Mouse (Mus musculus) hindbrain, postnatal 0 days (tissue): ENCODE data around the gene Tmem238. TPM values are rescaled to one million over a fixed set of nuclear protein-coding genes. Genes with fewer than 3 reads are reported as not detected.
"Not testable (repeated sequence)": the region's sequence is repeated elsewhere in the genome, so short reads cannot be mapped to it uniquely, and the experiment has no call there.

ENCODE experiments used
- ATAC-seq: fragments of 200-750 bp; cut with Nextera tagmentation; 2 replicates; pipeline ENCODE4 v1.8.0; 2017; ENCODE audit warnings: mild to moderate bottlenecking, moderate TSS enrichment, moderate library complexity
- DNase-seq: peaks from one replicate; pipeline ENCODE4 v3.0.0-alpha.2; 2015; ENCODE audit warnings: low spot score
- H3K27ac ChIP-seq: fragments of 300-500 bp; sonication (generic); 2 replicates; pipeline ENCODE4 v1.5.1; 2014; ENCODE audit warnings: mild to moderate bottlenecking
- H3K27me3 ChIP-seq: fragments of 300-500 bp; sonication (generic); 2 replicates; pipeline ENCODE4 v1.6.1; 2014; ENCODE audit warnings: low read length, mixed read lengths; ENCODE audit not compliant: insufficient read depth
- H3K36me3 ChIP-seq: fragments of 300-500 bp; sonication (generic); 2 replicates; pipeline ENCODE4 v1.6.1; 2014; ENCODE audit warnings: low read length, mixed read lengths; ENCODE audit not compliant: insufficient read depth
- H3K4me1 ChIP-seq: fragments of 300-500 bp; sonication (generic); 2 replicates; pipeline ENCODE4 v1.6.1; 2014; ENCODE audit warnings: antibody characterized with exemption, low read length, mixed read lengths; ENCODE audit not compliant: insufficient read depth
- H3K4me2 ChIP-seq: fragments of 300-500 bp; sonication (generic); 2 replicates; pipeline ENCODE4 v1.6.1; 2014; ENCODE audit warnings: low read depth, mild to moderate bottlenecking, low read length, moderate library complexity, mixed read lengths
- H3K4me3 ChIP-seq: fragments of 300-500 bp; sonication (generic); 2 replicates; pipeline ENCODE4 v1.5.1; 2014; ENCODE audit warnings: low read length
- H3K9ac ChIP-seq: fragments of 300-500 bp; sonication (generic); replicated peaks from 2 replicates; pipeline ENCODE4 v1.6.1; 2014; ENCODE audit warnings: mild to moderate bottlenecking, low read length, moderate library complexity, mixed read lengths
- H3K9me3 ChIP-seq: fragments of 300-500 bp; sonication (generic); 2 replicates; pipeline ENCODE4 v1.6.1; 2016; ENCODE audit warnings: low read length, mixed read lengths
- CTCF ChIP-seq: IDR thresholded peaks from 2 replicates; pipeline ENCODE4 v1.5.1; 2016; ENCODE audit warnings: antibody characterized with exemption, control low read depth, low read depth
- WGBS: fragments of 180-500 bp; shearing (Covaris S2); extraction: QIAGEN DNeasy Blood & Tissue Kit; methylation state at CpG from one replicate; pipeline ENCODE4 v1.1.7; 2014; 5-methylcytosine and 5-hydroxymethylcytosine counted together
- polyA plus RNA-seq: library from polyadenylated mRNA; unstranded; fragments of >200 nt; fragmentation: Nextera tagmentation; extraction: Ambion mirVana; gene quantifications from 2 replicates; pipeline ENCODE4 v1.2.1, GENCODE M21; 2015
- total RNA-seq: library from RNA; depleted of rRNA; stranded (reverse); fragments of >200 nt; gene quantifications from 2 replicates; pipeline ENCODE4 v1.2.3, GENCODE M21; 2014

Gene Tmem238
- total and polyA plus RNA-seq, 2 experiments from 2014 or later = 13.7 to 18.2 TPM

- peaks cover 15% of the 10 kb centered on the region; the same call in 1 of the 2 replicates for H3K36me3 ChIP-seq
- H3K9ac ChIP-seq = peak overlapping the region; percentile 91
- peaks cover 5% of the 10 kb centered on the region for H3K4me1 ChIP-seq
- no peak for TF ChIP-seq CTCF
- no peaks in the 10 kb centered on the region for H3K27me3 ChIP-seq
- peak overlapping the region; percentile 95 for H3K27ac ChIP-seq
- peak; percentile 35 for DNase-seq
- H3K4me3 ChIP-seq = peak overlapping the region; percentile 99
- ATAC-seq = no peak
- H3K9me3 ChIP-seq = no peaks in the 10 kb centered on the region
- under 1% methylated on average over 25 of the region's 36 CpGs for WGBS
- peak overlapping the region; percentile 85 for H3K4me2 ChIP-seq
These were observed 22.4 kb upstream of the Tmem238 start for GRCm38 (mm10) chr7:4811842-4812302.

- not testable (repeated sequence) for ATAC-seq, H3K27me3 ChIP-seq, H3K9me3 ChIP-seq, DNase-seq, H3K4me1 ChIP-seq
- Histone ChIP-seq H3K27ac (peak overlapping the region; percentile 95; the same call in 1 of the 2 replicates), H3K36me3 (peaks cover 17% of the 10 kb centered on the region; the same call in 1 of the 2 replicates), H3K4me3 (peak overlapping the region; percentile 99), H3K4me2 (peak overlapping the region; percentile 85), H3K9ac (peak overlapping the region; percentile 91)
- WGBS = 39% methylated on average over 10 of the region's 10 CpGs
These were observed 21.7 kb upstream of the Tmem238 start for GRCm38 (mm10) chr7:4811131-4811530.

- Histone ChIP-seq H3K9ac (no peak overlapping the region), H3K27ac (no peak overlapping the region), H3K9me3 (no peaks in the 10 kb centered on the region), H3K36me3 (peaks cover 26% of the 10 kb centered on the region; the same call in 1 of the 2 replicates), H3K4me2 (no peak overlapping the region), H3K4me1 (no peaks in the 10 kb centered on the region), H3K4me3 (no peak overlapping the region), H3K27me3 (no peaks in the 10 kb centered on the region)
- peak; percentile 74 for DNase-seq
- 90% methylated on average over 7 of the region's 7 CpGs for WGBS
- no peak for ATAC-seq
- peak; percentile 74 for TF ChIP-seq CTCF
These were observed 17.3 kb upstream of the Tmem238 start for GRCm38 (mm10) chr7:4806716-4807115.

- Histone ChIP-seq H3K27ac (no peak overlapping the region), H3K4me1 (no peaks in the 10 kb centered on the region), H3K4me3 (no peak overlapping the region), H3K9ac (no peak overlapping the region), H3K36me3 (peaks cover 14% of the 10 kb centered on the region; the same call in 1 of the 2 replicates), H3K9me3 (no peaks in the 10 kb centered on the region), H3K27me3 (no peaks in the 10 kb centered on the region), H3K4me2 (no peak overlapping the region)
- DNase-seq = no peak
- ATAC-seq = no peak
- no peak for TF ChIP-seq CTCF
These were observed 12.8 kb upstream of the Tmem238 start for GRCm38 (mm10) chr7:4802247-4802646.

GRCm38 (mm10) chr7:4795767-4796433 is 6.4 kb upstream of the Tmem238 start:
- Histone ChIP-seq H3K27me3 (no peaks in the 10 kb centered on the region), H3K4me3 (no peak overlapping the region), H3K36me3 (peaks cover 25% of the 10 kb centered on the region), H3K4me2 (no peak overlapping the region), H3K9ac (no peak overlapping the region), H3K4me1 (peaks cover 3% of the 10 kb centered on the region; the same call in 1 of the 2 replicates), H3K27ac (no peak overlapping the region), H3K9me3 (no peaks in the 10 kb centered on the region)
- TF ChIP-seq CTCF = peak; percentile 84
- 62% methylated on average over 7 of the region's 7 CpGs for WGBS
- ATAC-seq (peak; percentile 31; the same call in 1 of the 2 replicates), DNase-seq (peak; percentile 63)

- H3K4me3 ChIP-seq = no peak overlapping the region
- H3K9ac ChIP-seq = no peak overlapping the region
- H3K4me1 ChIP-seq = peaks cover 3% of the 10 kb centered on the region; the same call in 1 of the 2 replicates
- H3K9me3 ChIP-seq = no peaks in the 10 kb centered on the region
- 89% methylated on average over 3 of the region's 3 CpGs for WGBS
- ATAC-seq (no peak), DNase-seq (no peak)
- H3K27ac ChIP-seq = no peak overlapping the region
- no peak overlapping the region for H3K4me2 ChIP-seq
- TF ChIP-seq CTCF = no peak
- peaks cover 25% of the 10 kb centered on the region for H3K36me3 ChIP-seq
- no peaks in the 10 kb centered on the region for H3K27me3 ChIP-seq
These were observed 5.2 kb upstream of the Tmem238 start for GRCm38 (mm10) chr7:4794631-4795168.

GRCm38 (mm10) chr7:4793674-4794073 is 4.2 kb upstream of the Tmem238 start:
- no peaks in the 10 kb centered on the region for H3K27me3 ChIP-seq
- H3K4me2 ChIP-seq = peak overlapping the region; percentile 77
- H3K9me3 ChIP-seq = no peaks in the 10 kb centered on the region
- DNase-seq (no peak), ATAC-seq (no peak)
- peak overlapping the region; percentile 84 for H3K4me3 ChIP-seq
- 47% methylated on average over 4 of the region's 4 CpGs for WGBS
- H3K27ac ChIP-seq = peak overlapping the region; percentile 92
- peak overlapping the region; percentile 92 for H3K9ac ChIP-seq
- H3K36me3 ChIP-seq = peaks cover 25% of the 10 kb centered on the region
- H3K4me1 ChIP-seq = peaks cover 3% of the 10 kb centered on the region; the same call in 1 of the 2 replicates
- TF ChIP-seq CTCF = no peak

GRCm38 (mm10) chr7:4793248-4793647 is 3.8 kb upstream of the Tmem238 start:
- not testable (repeated sequence) for DNase-seq
- WGBS = 1% methylated on average over 31 of the region's 31 CpGs

More at GRCm38 (mm10) chr7:4793248-4793647, 3.8 kb upstream of the Tmem238 start:
- H3K4me1 ChIP-seq, H3K9me3 ChIP-seq, H3K27me3 ChIP-seq: not testable (repeated sequence)
- H3K27ac ChIP-seq = peak overlapping the region; percentile 92
- H3K36me3 ChIP-seq = peaks cover 25% of the 10 kb centered on the region
- peak; percentile 15 for ATAC-seq
- H3K4me3 ChIP-seq = peak overlapping the region; percentile 84
- peak overlapping the region; percentile 92 for H3K9ac ChIP-seq
- peak overlapping the region; percentile 77 for H3K4me2 ChIP-seq
